Mouse (Mus musculus) spleen, adult 2 months (tissue): ENCODE data around the gene Kcnd3.

Experiments used
- CTCF ChIP-seq: fragments of 200-500 bp; IDR thresholded peaks from 2 replicates; pipeline ENCODE4 v1.5.1; 2011; ENCODE audit warnings: mild to moderate bottlenecking, inconsistent platforms; ENCODE audit not compliant: insufficient read depth, insufficient read length, insufficient replicate concordance; ENCODE audit errors: extremely low read depth
- POLR2A ChIP-seq: fragments of 200-500 bp; IDR thresholded peaks from 2 replicates; pipeline ENCODE4 v1.6.1; 2011; ENCODE audit warnings: low read depth, low read length, inconsistent platforms

DNA sequence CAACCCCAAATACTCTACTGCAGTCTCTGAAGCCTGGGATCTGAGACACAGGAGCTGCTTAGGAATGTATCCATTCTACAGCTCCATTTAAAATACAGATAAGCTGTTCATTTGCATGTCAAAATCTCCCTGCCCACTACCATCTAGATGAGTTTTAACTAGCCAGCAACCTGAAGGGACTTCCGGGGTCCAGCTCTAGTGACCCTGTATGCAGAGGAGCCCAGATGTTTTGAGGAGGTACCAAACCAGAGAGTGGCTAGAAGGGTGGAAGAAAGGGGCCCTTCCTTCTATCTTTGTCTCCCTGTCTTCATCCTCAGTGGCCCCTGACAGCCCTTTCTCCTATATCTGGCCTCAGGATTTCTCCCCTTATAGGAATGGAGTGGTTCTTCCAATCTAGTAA, 218.7 kb downstream of the Kcnd3 start:
- no peak for TF ChIP-seq POLR2A
- no peak for TF ChIP-seq CTCF
